Mouse (Mus musculus): ENCODE results near the gene Gm8220. TPM values are rescaled to one million over a fixed set of nuclear protein-coding genes. Genes with fewer than 3 reads are reported as not detected.
"Not testable (repeated sequence)": the region's sequence is repeated elsewhere in the genome, so short reads cannot be mapped to it uniquely, and the experiment has no call there.

Gene Gm8220
- not detected for total RNA-seq (2021)
- not detected in 2 replicates for polyA plus RNA-seq (2012; rRNA removed)
- long read RNA-seq = 0 reads

DNA sequence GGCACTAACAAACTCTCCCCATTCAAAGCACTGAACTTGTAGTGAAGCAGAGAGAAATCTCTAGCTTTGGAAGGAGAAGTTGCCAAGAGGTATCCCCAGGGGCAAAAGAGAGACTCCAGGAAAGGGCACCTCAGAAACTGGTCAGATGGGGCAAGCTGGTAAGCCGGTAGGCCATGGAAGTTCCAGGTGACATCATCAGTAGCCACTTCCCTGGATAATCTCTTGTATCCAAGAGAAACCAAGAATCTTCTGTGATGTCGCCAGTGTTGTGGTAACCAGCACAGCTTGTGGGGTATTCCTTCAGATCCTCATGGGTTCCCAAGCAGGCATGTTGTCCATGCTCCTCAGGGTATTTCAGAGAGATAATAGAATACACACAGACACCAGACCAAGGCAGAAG, at the start of gene Gm8220:
Gm8220 (plus strand) TSS at position 301 of the 400 bp plus-strand sequence.
- DNase-seq = not testable (repeated sequence)

DNA sequence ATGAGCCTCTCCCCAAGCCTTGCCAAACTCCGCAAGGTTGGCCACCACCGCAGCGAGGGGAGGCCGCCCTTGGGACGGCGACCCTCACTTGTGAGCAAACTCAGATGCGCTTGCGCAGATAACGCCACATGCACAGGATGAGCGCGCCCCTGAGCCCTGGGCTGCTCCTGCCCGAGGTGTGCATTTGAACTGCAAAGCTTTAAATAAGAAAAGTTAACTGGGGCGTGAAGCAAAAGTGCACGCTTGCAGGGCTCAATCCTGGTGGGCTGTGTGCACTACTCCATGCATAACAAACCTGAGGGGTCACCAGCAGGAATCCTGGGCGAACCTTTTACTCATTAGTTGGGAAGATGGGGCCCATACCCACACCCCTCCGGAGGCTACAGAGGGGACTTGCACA, 37.3 kb upstream of the Gm8220 start:
- no peak for DNase-seq

DNA sequence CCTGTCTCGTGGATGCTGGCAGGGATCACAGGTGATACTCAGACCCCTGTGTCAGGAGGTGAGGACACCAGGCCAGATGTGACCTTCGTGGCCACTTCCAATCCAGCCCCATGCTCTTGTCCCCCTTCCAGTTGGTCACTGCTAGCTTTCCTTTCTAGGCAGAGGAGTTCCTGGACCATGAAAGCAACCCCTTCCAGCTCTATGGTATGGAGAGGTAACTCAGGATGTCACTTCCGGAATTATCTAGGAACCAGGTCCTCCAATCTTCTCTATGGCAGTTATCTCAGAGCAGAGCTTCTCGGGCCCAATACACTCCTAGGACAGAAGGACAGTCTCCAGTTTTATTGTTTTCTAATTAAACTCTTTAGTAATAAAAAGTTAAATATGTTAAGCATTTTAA, 26.7 kb downstream of the Gm8220 start:
- not testable (repeated sequence) for DNase-seq

DNA sequence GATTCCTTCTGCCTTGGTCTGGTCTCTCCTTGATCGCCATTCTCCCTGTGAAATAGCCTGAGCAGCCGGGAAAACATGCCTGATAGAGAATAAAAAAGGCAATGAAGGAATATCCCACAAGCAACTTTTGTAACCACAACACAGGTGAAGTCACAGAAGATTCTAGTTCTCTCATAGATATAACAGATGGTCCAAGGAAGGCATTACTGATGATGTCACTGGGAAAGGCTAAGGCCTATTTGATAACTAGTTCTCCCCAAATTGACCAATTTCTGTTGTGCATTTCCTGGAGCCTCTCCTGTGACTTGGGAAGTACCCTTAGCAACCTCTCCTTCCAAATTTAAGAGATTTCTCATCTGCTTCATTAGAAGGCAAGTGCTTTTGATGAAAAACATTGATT, 53.1 kb downstream of the Gm8220 start, which contains the start of gene Gm5930:
Gm5930 (minus strand) TSS at position 101 of the 400 bp plus-strand sequence.
- DNase-seq = not testable (repeated sequence)

Other genes with a start within 250 kb of the Gm8220 start
- gene Ear2, start 182.9 kb upstream of the Gm8220 start, total RNA-seq (2021) = 1 to 10 TPM; 1.7 to 5.1 TPM
- 7.5 and 8.8 TPM in 2 replicates for gene Ear2, start 182.9 kb upstream of the Gm8220 start, polyA plus RNA-seq (2012; rRNA removed)
- not detected for gene Gm3327, start 161.7 kb upstream of the Gm8220 start, total RNA-seq (2021)
- gene Gm3327, start 161.7 kb upstream of the Gm8220 start, polyA plus RNA-seq (2012; rRNA removed) = not detected in 2 replicates
- gene Gm8212, start 87.9 kb upstream of the Gm8220 start, total RNA-seq (2021) = not detected
- not detected in 2 replicates for gene Gm8212, start 87.9 kb upstream of the Gm8220 start, polyA plus RNA-seq (2012; rRNA removed)
- gene 4930503E14Rik, start 72.3 kb upstream of the Gm8220 start, total RNA-seq (2021) = not detected
- not detected in 2 replicates for gene 4930503E14Rik, start 72.3 kb upstream of the Gm8220 start, polyA plus RNA-seq (2012; rRNA removed)
- gene Gm5930, start 53.0 kb downstream of the Gm8220 start, total RNA-seq (2021) = not detected
- not detected in 2 replicates for gene Gm5930, start 53.0 kb downstream of the Gm8220 start, polyA plus RNA-seq (2012; rRNA removed)
- not detected for gene Gm8229, start 79.8 kb downstream of the Gm8220 start, total RNA-seq (2021)
- not detected in 2 replicates for gene Gm8229, start 79.8 kb downstream of the Gm8220 start, polyA plus RNA-seq (2012; rRNA removed)
- not detected for gene Gm3371, start 125.1 kb downstream of the Gm8220 start, total RNA-seq (2021)
- not detected in 2 replicates for gene Gm3371, start 125.1 kb downstream of the Gm8220 start, polyA plus RNA-seq (2012; rRNA removed)
- not detected for gene Gm8232, start 148.1 kb downstream of the Gm8220 start, total RNA-seq (2021)
- not detected in 2 replicates for gene Gm8232, start 148.1 kb downstream of the Gm8220 start, polyA plus RNA-seq (2012; rRNA removed)
- not detected for gene BC061237, start 206.9 kb downstream of the Gm8220 start, total RNA-seq (2021)
- not detected in 2 replicates for gene BC061237, start 206.9 kb downstream of the Gm8220 start, polyA plus RNA-seq (2012; rRNA removed)
- gene Gm17093, start 232.7 kb downstream of the Gm8220 start, total RNA-seq (2021) = not detected
- gene Gm17093, start 232.7 kb downstream of the Gm8220 start, polyA plus RNA-seq (2012; rRNA removed) = not detected in 2 replicates